Mouse (Mus musculus): ENCODE data around the gene Sugp1.
A peak's percentile ranks its signal among the peaks of the same experiment; 100 is the strongest.
"Not testable (repeated sequence)": the region's sequence is repeated elsewhere in the genome, so short reads cannot be mapped to it uniquely, and the experiment has no call there.

Gene Sugp1

GRCm38 (mm10) chr8:70049662-70050061 is 7.0 kb downstream of the Sugp1 start:
- no peak for DNase-seq

- not testable (repeated sequence) for DNase-seq
Observed at GRCm38 (mm10) chr8:70050434-70050833, 7.8 kb downstream of the Sugp1 start.

- DNase-seq = no peak
Observed at GRCm38 (mm10) chr8:70057721-70058120, 15.1 kb downstream of the Sugp1 start.

- DNase-seq = peak; percentile 39
Observed at GRCm38 (mm10) chr8:70071836-70072440, 29.3 kb downstream of the Sugp1 start.

GRCm38 (mm10) chr8:70072441-70073069 is 29.9 kb downstream of the Sugp1 start, which contains the start of gene Tm6sf2:
TSS of gene Tm6sf2 (plus strand) at chr8:70072924.
- peak; percentile 80 for DNase-seq

- DNase-seq = no peak
Observed at GRCm38 (mm10) chr8:70073120-70073519, 30.5 kb downstream of the Sugp1 start.

GRCm38 (mm10) chr8:70073682-70074081 is 31.1 kb downstream of the Sugp1 start:
- no peak for DNase-seq

GRCm38 (mm10) chr8:70081976-70082375 is 39.4 kb downstream of the Sugp1 start:
- DNase-seq = no peak

GRCm38 (mm10) chr8:70083285-70083684 is 40.7 kb downstream of the Sugp1 start, which contains the start of gene Hapln4:
TSS of gene Hapln4 (plus strand) at chr8:70083457.
- peak; percentile 28 for DNase-seq

GRCm38 (mm10) chr8:70084191-70085065 is 41.8 kb downstream of the Sugp1 start:
- no peak for DNase-seq

- DNase-seq = no peak
Observed at GRCm38 (mm10) chr8:70086151-70086550, 43.5 kb downstream of the Sugp1 start.

GRCm38 (mm10) chr8:70087237-70087636 is 44.6 kb downstream of the Sugp1 start:
- DNase-seq = no peak

- DNase-seq = no peak
Observed at GRCm38 (mm10) chr8:70087836-70088650, 45.4 kb downstream of the Sugp1 start.

- no peak for DNase-seq
Observed at GRCm38 (mm10) chr8:70089296-70089960, 46.8 kb downstream of the Sugp1 start.

GRCm38 (mm10) chr8:70092786-70093185 is 50.2 kb downstream of the Sugp1 start:
- DNase-seq = no peak

GRCm38 (mm10) chr8:70099276-70099675 is 56.7 kb downstream of the Sugp1 start:
- DNase-seq = no peak

GRCm38 (mm10) chr8:70100241-70100640 is 57.6 kb downstream of the Sugp1 start:
- DNase-seq = no peak

GRCm38 (mm10) chr8:70104506-70104905 is 61.9 kb downstream of the Sugp1 start:
- peak; percentile 8 for DNase-seq

GRCm38 (mm10) chr8:70104922-70105321 is 62.3 kb downstream of the Sugp1 start:
- DNase-seq = no peak

- no peak for DNase-seq
Observed at GRCm38 (mm10) chr8:70110451-70110850, 67.8 kb downstream of the Sugp1 start.

- no peak for DNase-seq
Observed at GRCm38 (mm10) chr8:70111192-70111795, 68.7 kb downstream of the Sugp1 start.

Measured in kidney, adult 11 months (tissue).